Mouse (Mus musculus): ENCODE results near the gene Hoxa10. TPM values are rescaled to one million over a fixed set of nuclear protein-coding genes. Genes with fewer than 3 reads are reported as not detected.
A peak's percentile ranks its signal among the peaks of the same experiment; 100 is the strongest.

Hoxa10 gene
- not detected in 2 replicates for polyA plus RNA-seq (2014; fragmentation: Nextera tagmentation; extraction: Ambion mirVana)

- 1% methylated on average over 35 of the region's 35 CpGs for WGBS
- Histone ChIP-seq H3K9ac (ENCODE audit: low read depth, low read length) (no peak within 1 kb of the TSS), H3K4me3 (ENCODE audit: low read depth, low read length) (no peak within 1 kb of the TSS)
These were observed at the start of gene Hoxa10 for GRCm38 (mm10) chr6:52240389-52241000. TSS of gene Hoxa10 (minus strand) at chr6:52240854.

DNA sequence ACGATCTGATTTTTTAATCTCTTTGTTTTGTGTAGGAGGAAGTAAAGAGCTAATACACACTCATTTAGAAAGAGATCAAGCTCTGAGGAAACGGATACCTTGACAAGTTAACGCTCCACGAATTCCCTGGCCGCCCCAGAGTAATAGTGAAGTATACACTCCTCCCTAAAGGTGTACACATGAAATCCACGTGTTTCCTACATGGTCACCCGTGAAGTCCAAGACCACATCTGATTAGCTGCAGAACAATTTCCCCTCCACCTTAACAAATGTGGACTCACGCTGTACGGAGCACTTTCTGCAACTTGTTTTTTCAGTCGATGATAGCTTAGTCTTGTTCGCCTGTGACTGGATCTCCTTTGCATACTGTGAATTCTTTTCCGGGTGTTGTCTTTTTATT is 49.5 kb upstream of the Hoxa10 start:
- Histone ChIP-seq H3K9ac (ENCODE audit: low read depth, low read length) (no peak overlapping the region), H3K4me3 (ENCODE audit: low read depth, low read length) (no peak overlapping the region), H3K27me3 (ENCODE audit: control insufficient read depth, insufficient read depth, low read length) (peaks cover 56% of the 10 kb centered on the region), H3K36me3 (ENCODE audit: control insufficient read depth, insufficient read depth, low read length) (no peaks in the 10 kb centered on the region), H3K4me2 (replicated peaks; ENCODE audit: low read depth, low read length) (no peak overlapping the region), H3K4me1 (replicated peaks; ENCODE audit: control insufficient read depth, insufficient read depth, low read length) (no peaks in the 10 kb centered on the region), H3K27ac (ENCODE audit: low read depth, low read length) (no peak overlapping the region), H3K9me3 (ENCODE audit: control insufficient read depth, low read length) (no peaks in the 10 kb centered on the region)
- WGBS = 27% methylated on average over 12 of the region's 12 CpGs
- DNase-seq (ENCODE audit: low spot score) = peak; percentile 49
- ATAC-seq (ENCODE audit: low FRiP score) = no peak

More at GRCm38 (mm10) chr6:52240389-52241000, at the start of gene Hoxa10:
- Histone ChIP-seq H3K9me3 (ENCODE audit: control insufficient read depth, low read length) (no peaks in the 10 kb centered on the region), H3K36me3 (ENCODE audit: control insufficient read depth, insufficient read depth, low read length) (no peaks in the 10 kb centered on the region), H3K27ac (ENCODE audit: low read depth, low read length) (no peak within 1 kb of the TSS), H3K4me1 (replicated peaks; ENCODE audit: control insufficient read depth, insufficient read depth, low read length) (no peaks in the 10 kb centered on the region), H3K4me2 (replicated peaks; ENCODE audit: low read depth, low read length) (no peak within 1 kb of the TSS), H3K27me3 (ENCODE audit: control insufficient read depth, insufficient read depth, low read length) (peaks cover 92% of the 10 kb centered on the region)
- DNase-seq (ENCODE audit: low spot score) (peak; percentile 61), ATAC-seq (ENCODE audit: low FRiP score) (no peak)

DNA sequence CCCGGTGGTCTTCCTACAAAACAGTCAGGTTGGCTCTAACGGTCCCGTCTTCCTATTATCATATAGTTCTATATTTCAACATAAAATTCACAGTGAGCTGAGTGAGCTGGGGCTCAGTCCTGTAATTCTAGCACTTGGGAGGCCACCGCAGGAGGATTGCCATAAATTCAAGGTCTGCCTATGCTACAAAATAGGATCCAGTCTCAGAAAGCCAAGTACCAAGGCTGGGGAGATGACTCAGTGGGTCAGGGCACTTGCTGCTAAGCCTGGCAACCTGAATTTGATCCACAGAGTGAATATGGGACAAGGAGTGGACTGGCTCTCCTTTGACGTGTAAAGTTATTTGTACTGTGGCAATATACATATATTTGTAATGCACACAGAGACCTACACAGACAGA is 43.2 kb upstream of the Hoxa10 start:
- ATAC-seq (ENCODE audit: low FRiP score) = no peak
- H3K4me3 ChIP-seq (ENCODE audit: low read depth, low read length) = no peak overlapping the region
- no peak overlapping the region for H3K9ac ChIP-seq (ENCODE audit: low read depth, low read length)
- H3K27ac ChIP-seq (ENCODE audit: low read depth, low read length) = no peak overlapping the region
- no peaks in the 10 kb centered on the region for H3K4me1 ChIP-seq (replicated peaks; ENCODE audit: control insufficient read depth, insufficient read depth, low read length)
- no peak overlapping the region for H3K4me2 ChIP-seq (replicated peaks; ENCODE audit: low read depth, low read length)
- peaks cover 21% of the 10 kb centered on the region for H3K27me3 ChIP-seq (ENCODE audit: control insufficient read depth, insufficient read depth, low read length)
- no peak for DNase-seq (ENCODE audit: low spot score)
- no peaks in the 10 kb centered on the region for H3K9me3 ChIP-seq (ENCODE audit: control insufficient read depth, low read length)
- no peaks in the 10 kb centered on the region for H3K36me3 ChIP-seq (ENCODE audit: control insufficient read depth, insufficient read depth, low read length)
- WGBS = 90% methylated on average over 5 of the region's 5 CpGs

DNA sequence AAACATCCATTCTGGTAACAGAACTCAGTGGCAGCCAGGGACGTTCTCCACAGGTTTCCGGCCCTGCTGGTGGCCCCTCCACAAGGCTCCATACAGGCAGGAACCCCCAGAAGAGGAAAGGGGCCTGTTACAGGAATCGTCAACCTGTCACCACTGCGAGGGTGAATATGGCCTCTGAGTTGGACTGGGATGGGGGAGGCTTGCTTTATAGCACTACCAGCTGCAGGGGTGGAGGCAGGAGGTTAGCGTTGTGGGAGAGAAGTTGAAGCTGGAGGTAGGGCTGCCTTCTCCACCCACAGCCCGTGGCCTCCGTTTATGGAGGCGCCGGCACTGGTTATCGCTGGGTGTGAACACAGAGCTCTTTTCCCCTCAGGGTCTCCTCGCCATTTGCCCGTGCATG is 40.4 kb upstream of the Hoxa10 start:
- WGBS = 69% methylated on average over 12 of the region's 12 CpGs
- Histone ChIP-seq H3K27ac (ENCODE audit: low read depth, low read length) (no peak overlapping the region), H3K36me3 (ENCODE audit: control insufficient read depth, insufficient read depth, low read length) (no peaks in the 10 kb centered on the region), H3K27me3 (ENCODE audit: control insufficient read depth, insufficient read depth, low read length) (peaks cover 35% of the 10 kb centered on the region), H3K4me2 (replicated peaks; ENCODE audit: low read depth, low read length) (no peak overlapping the region), H3K4me3 (ENCODE audit: low read depth, low read length) (no peak overlapping the region), H3K4me1 (replicated peaks; ENCODE audit: control insufficient read depth, insufficient read depth, low read length) (no peaks in the 10 kb centered on the region), H3K9ac (ENCODE audit: low read depth, low read length) (no peak overlapping the region), H3K9me3 (ENCODE audit: control insufficient read depth, low read length) (no peaks in the 10 kb centered on the region)
- no peak for ATAC-seq (ENCODE audit: low FRiP score)
- DNase-seq (ENCODE audit: low spot score) = no peak

- no peak for ATAC-seq (ENCODE audit: low FRiP score)
These were observed 36.3 kb upstream of the Hoxa10 start for GRCm38 (mm10) chr6:52276920-52277319.

DNA sequence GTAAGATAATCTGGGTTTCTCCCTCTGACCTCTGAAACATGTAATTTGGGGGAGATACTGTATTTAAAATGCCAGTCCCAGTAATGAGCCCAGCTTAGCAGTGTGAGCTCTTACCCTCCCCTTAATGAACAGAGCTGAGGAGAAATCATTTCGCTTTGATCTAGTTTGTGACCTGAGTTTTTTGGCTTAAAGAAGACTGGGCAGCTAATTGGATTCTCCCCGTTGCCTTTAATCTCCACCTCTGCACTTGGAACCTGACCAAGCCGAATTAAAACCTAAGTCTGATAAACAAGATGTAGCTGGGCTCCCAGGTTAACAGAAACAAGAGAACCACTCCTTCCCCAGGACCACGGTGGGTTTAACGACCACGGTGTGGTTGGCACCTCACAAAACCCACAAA is 35.7 kb upstream of the Hoxa10 start:
- Histone ChIP-seq H3K4me1 (replicated peaks; ENCODE audit: control insufficient read depth, insufficient read depth, low read length) (no peaks in the 10 kb centered on the region), H3K4me2 (replicated peaks; ENCODE audit: low read depth, low read length) (no peak overlapping the region), H3K36me3 (ENCODE audit: control insufficient read depth, insufficient read depth, low read length) (no peaks in the 10 kb centered on the region), H3K9ac (ENCODE audit: low read depth, low read length) (no peak overlapping the region), H3K27me3 (ENCODE audit: control insufficient read depth, insufficient read depth, low read length) (peaks cover 70% of the 10 kb centered on the region), H3K9me3 (ENCODE audit: control insufficient read depth, low read length) (no peaks in the 10 kb centered on the region), H3K27ac (ENCODE audit: low read depth, low read length) (no peak overlapping the region), H3K4me3 (ENCODE audit: low read depth, low read length) (no peak overlapping the region)
- ATAC-seq (ENCODE audit: low FRiP score) = no peak
- DNase-seq (ENCODE audit: low spot score) = peak; percentile 37
- 3% methylated on average over 6 of the region's 6 CpGs for WGBS

More at GRCm38 (mm10) chr6:52276920-52277319, 36.3 kb upstream of the Hoxa10 start:
- no peak overlapping the region for H3K9ac ChIP-seq (ENCODE audit: low read depth, low read length)
- no peak overlapping the region for H3K4me3 ChIP-seq (ENCODE audit: low read depth, low read length)
- H3K27me3 ChIP-seq (ENCODE audit: control insufficient read depth, insufficient read depth, low read length) = peaks cover 65% of the 10 kb centered on the region
- no peaks in the 10 kb centered on the region for H3K4me1 ChIP-seq (replicated peaks; ENCODE audit: control insufficient read depth, insufficient read depth, low read length)
- H3K9me3 ChIP-seq (ENCODE audit: control insufficient read depth, low read length) = no peaks in the 10 kb centered on the region
- no peak overlapping the region for H3K27ac ChIP-seq (ENCODE audit: low read depth, low read length)
- WGBS = 5% methylated on average over 5 of the region's 5 CpGs
- no peak for DNase-seq (ENCODE audit: low spot score)
- H3K4me2 ChIP-seq (replicated peaks; ENCODE audit: low read depth, low read length) = no peak overlapping the region
- no peaks in the 10 kb centered on the region for H3K36me3 ChIP-seq (ENCODE audit: control insufficient read depth, insufficient read depth, low read length)

DNA sequence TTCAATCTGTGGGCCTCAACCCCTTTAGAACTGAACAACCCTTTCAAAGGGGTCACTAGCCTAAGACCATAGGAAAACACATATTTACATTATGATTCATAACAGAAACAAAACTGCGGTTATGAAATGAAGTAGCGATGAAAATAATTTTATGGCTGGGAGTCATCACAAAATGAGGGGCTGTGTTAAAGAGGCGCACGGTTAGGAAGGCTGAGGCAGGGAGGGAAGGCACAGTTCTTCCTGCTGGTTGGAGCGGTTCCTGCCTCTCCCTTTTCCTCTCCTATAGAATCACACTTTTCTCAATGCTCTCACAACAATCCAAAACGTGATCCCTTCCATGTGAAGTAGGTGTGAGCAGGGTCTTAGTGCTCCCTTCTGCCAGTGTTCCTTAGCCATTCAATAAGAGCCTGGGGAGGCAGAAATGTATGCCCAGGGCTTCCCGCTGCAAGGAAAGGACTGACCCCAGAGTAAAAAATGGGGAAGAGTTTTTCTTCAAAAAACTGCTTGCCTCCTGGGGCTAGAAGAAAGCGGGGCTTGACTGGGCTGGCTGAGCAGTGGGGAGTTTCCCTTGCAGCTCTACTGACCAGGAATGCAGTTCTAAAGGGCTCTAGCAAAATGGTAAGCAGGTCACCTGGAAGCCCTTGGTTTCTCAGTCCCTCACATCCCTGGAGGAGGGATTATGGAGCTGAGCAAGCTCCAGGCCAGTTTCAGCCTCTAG is 35.1 kb upstream of the Hoxa10 start:
- Histone ChIP-seq H3K4me2 (replicated peaks; ENCODE audit: low read depth, low read length) (no peak overlapping the region), H3K4me1 (replicated peaks; ENCODE audit: control insufficient read depth, insufficient read depth, low read length) (no peaks in the 10 kb centered on the region), H3K4me3 (ENCODE audit: low read depth, low read length) (no peak overlapping the region), H3K9ac (ENCODE audit: low read depth, low read length) (no peak overlapping the region), H3K9me3 (ENCODE audit: control insufficient read depth, low read length) (no peaks in the 10 kb centered on the region), H3K36me3 (ENCODE audit: control insufficient read depth, insufficient read depth, low read length) (no peaks in the 10 kb centered on the region), H3K27me3 (ENCODE audit: control insufficient read depth, insufficient read depth, low read length) (peaks cover 73% of the 10 kb centered on the region), H3K27ac (ENCODE audit: low read depth, low read length) (no peak overlapping the region)
- 5% methylated on average over 8 of the region's 8 CpGs for WGBS
- no peak for ATAC-seq (ENCODE audit: low FRiP score)
- peak; percentile 39 for DNase-seq (ENCODE audit: low spot score)

GRCm38 (mm10) chr6:52274576-52274975 is 33.9 kb upstream of the Hoxa10 start:
- no peak overlapping the region for H3K9ac ChIP-seq (ENCODE audit: low read depth, low read length)
- H3K4me2 ChIP-seq (replicated peaks; ENCODE audit: low read depth, low read length) = no peak overlapping the region
- no peaks in the 10 kb centered on the region for H3K9me3 ChIP-seq (ENCODE audit: control insufficient read depth, low read length)
- DNase-seq (ENCODE audit: low spot score) = no peak
- H3K4me3 ChIP-seq (ENCODE audit: low read depth, low read length) = no peak overlapping the region
- WGBS = 1% methylated on average over 11 of the region's 11 CpGs
- no peak for ATAC-seq (ENCODE audit: low FRiP score)
- no peaks in the 10 kb centered on the region for H3K36me3 ChIP-seq (ENCODE audit: control insufficient read depth, insufficient read depth, low read length)
- H3K4me1 ChIP-seq (replicated peaks; ENCODE audit: control insufficient read depth, insufficient read depth, low read length) = no peaks in the 10 kb centered on the region
- no peak overlapping the region for H3K27ac ChIP-seq (ENCODE audit: low read depth, low read length)
- H3K27me3 ChIP-seq (ENCODE audit: control insufficient read depth, insufficient read depth, low read length) = peaks cover 81% of the 10 kb centered on the region
